Mouse (Mus musculus) kidney, postnatal 4 days (tissue): ENCODE measurements around the gene Fam120a.

ENCODE experiments used
- DNase-seq, 2 experiments: peaks; one replicate each; pipeline ENCODE4 v3.0.0; 2021; ENCODE audit warnings: mixed read lengths in 2 of 2

Fam120a gene

DNA sequence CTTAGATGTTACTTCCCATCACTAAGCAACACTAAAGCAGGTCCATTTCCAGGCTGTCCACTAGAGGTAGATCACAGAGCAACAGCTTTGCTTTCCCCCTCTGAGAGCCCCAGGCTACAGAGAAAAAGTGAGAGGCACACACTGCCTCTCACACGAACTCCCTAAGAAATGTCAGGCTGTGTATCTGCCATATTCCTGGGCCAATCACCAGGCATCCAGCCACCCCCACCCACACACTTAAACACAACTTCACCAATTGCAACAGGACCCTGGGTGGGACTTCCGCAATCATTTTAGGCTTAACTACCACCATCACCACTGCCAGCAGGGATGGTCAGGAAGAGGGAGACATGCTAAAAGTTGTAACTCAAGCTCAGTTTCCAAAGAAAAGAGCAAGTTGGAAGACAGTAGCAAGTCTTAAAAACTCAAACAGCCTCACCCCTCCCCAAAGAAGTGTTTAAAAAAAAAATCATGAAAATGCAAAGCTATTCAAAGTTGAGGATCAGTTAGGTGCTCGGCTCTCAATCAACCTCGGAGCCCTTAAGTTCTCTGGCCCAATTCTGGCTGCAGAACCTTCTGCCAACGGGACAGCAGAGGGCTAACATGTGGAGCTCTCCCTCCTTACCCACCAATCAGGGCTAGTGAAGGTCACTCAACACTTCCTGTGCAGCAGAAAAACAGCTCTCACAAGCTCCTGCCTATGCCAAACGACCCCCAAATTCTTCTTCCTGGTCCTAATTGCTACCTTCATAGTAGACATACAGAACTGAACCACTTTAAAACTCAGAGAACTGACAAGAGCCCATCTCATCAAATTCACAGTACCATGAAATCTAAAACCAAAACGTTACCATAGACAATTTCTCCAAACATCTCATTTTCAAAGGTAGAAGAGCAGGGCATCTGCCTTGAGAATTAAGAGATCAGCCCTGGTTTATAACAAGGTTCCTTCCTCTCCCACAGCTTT, 2.0 kb downstream of the Fam120a start:
- peak; percentile 75 to 84 for DNase-seq

DNA sequence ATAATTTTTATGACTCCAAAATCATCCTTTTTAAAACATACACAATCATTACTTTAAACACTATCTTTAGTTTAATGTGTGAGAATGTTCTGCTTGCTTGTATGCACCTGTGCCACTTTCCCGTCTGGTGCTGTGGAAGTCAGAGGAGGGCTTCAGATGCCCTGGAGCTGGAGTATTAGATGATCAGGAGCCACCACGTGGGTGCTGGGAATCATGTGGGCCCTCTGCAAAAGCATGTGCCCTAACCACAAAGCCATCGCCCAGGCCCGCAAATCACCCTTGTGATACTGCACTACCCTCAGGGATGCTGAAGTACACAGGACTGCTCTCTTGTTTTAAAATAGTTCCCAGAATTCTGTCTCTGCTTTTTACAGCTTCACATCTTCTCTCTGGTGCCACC, 3.0 kb downstream of the Fam120a start:
- no peak for DNase-seq

DNA sequence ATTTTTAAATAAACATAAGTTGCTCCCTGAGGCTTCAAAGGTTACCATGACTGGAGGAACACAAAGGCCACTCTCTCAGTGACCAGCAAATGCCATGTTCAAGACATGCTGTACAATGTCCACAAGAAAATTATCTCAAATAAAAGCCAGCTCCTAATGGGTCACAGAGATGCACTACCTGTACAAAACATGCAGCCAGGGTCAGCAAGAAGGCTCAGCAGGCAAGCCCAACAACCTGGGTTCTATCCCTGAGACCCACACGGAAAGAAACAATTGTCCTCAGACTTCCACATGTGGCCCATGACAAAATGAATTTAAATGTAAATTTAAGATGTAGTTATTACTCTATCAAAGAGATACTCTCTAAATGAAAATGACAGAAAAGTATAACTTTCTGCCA, 4.7 kb downstream of the Fam120a start:
- no peak for DNase-seq

DNA sequence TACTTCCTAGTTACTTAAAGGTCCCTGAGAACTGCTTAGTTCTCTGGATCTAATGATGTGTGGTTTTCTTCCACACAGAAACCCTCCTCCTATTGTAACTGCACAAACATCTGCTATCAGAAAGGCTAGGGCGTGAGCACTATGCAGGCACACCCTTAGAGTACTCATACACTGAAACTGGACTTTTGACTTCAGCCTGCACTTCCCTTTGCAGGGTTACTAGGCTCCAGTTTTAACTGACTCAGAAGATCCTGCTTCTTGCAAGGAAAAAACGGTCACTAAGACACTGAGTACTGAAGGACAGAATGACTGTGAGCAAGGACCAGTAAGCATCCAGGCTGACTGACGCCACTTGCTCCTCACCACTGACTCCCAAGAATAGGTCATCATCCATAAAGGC, 5.3 kb downstream of the Fam120a start:
- no peak for DNase-seq

DNA sequence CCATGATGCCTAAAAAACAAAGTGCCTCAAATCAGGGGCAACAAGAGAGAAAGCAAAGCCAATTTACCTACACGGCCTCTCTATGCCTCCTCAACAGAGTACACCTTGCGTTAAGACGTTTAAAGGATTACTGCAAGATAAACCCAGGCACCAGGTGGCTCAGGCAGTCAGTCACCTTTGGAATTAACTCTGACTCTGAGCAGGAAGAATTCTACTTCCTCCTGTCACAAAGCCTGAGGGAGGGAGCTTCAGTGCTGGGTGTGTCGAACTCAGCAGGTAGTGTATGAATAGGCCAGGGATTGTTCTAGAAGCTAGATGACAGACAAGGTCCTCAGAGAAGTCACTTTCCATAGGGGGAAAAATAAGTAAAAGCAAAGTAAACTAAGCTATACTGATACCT, 9.2 kb downstream of the Fam120a start:
- DNase-seq: no peak

DNA sequence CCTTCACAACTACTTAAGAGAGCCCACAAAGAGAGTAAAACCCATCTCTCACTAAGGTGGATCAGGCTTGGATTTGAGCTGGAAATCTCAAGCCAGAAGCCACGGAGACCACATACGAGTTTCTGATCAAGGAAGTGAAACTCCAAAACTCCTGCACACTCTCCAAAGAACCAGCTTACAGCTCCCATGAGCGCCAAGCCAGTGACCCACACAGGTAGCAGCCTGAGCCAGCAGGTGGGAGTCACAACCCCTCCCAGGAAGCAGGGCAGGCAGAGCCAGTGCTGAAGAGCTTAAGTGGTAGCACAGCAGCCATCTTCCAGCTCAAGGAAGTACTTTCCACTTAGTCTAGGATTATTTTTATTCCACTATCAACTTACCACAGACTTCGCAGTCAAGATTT, 13.0 kb downstream of the Fam120a start:
- no peak for DNase-seq

DNA sequence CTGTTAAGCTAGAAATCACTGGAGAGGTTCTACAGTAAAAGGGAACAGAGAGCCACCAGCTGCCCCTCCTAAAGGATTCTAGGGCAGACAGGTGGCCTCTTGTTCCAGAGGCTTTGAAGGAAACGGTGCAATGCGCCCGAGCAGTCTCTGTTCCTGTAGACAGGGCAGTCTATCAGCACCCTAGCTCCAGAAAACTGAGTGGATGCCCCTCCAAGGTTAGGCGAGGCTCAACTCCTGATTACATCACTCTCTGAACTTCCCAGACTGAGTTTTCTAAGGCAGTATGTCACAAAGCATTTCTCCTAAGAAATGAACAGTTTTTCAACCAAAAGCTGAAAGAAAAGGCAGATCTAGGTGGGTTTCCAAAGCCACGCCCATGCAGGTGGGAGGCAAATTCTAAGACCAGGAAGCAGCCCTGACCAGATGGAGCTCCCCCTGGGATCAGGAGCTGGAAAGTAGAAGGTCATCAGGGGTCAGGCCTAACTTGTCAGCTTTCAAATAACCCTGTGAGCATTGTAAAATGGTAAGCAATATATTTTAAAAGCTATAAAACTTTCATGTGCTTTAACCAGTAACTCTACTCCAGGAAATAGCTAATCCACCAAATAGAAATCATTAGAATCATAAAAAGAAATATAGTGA, 17.1 kb downstream of the Fam120a start:
- DNase-seq: no peak

DNA sequence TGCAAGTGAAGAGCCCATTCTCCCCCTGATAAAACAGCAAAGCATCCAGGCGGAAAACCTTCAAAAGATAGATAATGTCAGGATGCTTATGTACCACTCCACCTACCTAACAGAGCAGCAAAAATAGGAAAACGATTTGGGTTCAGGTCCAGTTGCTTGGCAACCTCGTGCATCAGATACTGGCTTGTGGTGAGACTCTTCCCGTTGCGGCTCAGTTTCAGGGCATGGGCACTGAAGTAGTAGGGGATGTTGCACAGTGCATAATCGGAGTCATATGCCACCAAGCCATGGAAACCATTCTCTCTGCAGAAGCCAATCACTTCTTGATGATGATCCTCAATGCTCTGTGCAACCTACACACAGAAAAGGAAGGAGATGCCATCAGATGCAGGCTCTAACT, 18.9 kb downstream of the Fam120a start:
- DNase-seq: no peak

DNA sequence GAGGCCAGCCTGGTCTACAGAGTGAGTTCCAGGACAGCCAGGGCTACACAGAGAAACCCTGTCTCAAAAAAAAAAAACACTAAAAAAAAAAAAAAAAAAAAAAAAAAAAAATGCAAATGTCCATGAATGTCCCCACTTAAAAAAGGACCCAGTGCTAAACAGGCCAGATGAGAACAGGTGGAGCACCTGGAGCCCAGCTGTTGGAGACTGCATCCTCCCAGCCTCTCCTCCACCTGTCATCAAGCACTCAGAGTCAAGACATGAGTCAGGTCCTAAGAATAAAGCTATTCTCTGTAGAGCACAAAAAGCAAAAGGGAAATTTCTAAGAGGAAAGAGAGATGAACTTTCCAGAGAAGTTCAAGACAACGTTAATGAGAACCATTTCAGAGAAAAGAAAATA, 23.2 kb downstream of the Fam120a start:
- no peak for DNase-seq

DNA sequence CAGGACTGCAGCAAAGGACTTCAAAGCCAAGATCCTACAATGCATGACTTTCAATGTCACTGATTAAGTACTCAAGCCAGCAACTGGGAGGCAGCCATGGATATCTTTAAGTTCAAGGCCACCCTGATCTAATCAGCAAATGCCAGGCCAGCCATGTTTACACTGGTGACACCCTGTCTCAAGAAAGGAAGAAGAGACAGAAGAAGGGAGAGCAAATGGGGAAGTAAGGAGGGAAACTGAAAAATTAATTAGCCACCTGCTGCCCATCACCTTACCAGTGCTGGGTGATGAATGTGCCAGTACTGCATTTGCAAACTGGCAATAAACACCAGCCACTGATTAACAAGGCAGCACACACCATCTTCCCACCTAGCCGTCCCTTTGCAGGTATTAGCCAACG, 25.3 kb downstream of the Fam120a start:
- DNase-seq: no peak

DNA sequence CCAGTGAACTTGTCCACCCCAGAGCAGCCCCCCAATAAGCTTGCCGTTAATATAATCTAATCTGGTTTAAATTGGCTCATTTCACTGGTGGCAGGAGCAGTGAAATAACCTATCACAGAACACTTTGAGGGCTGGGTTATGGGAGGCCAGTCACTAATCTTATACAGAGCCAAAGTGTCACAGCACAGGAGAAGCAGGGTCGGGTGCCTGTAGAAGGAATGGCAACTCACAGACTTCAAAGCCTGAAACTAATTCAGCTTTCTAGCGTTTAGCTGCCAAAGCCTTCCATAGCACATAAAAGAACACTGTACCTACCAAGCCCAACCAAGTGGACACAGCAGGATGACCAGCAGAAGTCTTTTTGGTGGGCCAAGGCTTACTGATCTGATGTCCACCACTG, 26.0 kb downstream of the Fam120a start:
- DNase-seq: no peak

DNA sequence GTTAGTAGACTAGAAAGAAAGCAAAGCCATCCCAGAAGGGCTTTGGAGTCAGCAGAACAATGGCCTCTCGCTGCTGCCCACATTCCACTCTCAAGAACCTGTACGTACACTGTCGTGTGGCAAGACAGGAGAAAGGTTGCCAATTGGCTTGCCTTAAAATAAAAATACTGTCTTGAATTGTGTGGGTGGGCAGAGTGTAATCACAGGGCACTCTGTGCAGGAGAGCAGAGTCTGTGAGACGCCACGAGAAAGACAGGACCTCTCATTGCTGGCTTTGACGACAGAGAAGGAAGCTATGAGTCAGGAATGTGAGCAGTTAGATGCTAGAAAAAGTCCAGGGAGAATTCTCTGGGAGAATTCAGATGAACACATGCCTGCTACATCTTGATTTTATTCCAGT, 33.2 kb downstream of the Fam120a start:
- DNase-seq: no peak

DNA sequence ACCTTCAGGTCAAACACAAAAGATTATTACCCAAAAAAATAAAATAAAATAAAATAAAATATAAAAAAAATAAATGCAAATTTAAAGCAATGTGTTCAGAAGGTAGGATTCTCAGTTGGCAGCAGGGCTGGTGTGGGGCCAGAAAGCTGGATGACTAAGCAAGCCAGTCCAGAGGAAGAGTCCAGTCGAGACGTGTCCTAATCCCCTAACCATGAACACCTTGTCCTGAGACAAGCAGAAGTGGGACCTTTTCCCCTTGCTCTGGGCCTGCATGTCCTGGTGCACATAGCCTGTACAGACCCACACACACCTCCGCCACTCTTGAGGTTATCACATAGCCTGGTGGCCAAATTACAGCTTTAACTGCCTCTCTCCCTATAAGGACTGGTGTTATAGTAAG, 35.1 kb downstream of the Fam120a start:
- DNase-seq: no peak

DNA sequence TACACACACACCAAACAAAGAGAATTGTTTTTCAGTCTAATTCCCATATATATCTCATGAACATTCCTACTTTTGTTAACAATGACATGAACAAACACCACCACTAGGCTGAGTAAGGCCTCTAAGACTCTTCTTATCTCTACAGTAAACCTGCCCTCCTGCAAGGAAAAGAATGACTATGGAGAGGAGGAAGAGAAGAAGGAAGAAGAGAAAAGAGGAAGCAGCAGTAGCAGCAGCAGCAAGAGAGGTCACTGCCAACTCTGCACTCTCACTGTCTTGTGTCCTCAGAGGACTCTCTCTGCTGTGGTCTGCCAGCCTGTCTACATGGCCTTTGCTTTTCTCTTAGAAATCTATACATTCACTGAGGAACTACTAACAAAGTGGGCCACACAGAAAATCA, 36.1 kb downstream of the Fam120a start:
- no peak for DNase-seq

DNA sequence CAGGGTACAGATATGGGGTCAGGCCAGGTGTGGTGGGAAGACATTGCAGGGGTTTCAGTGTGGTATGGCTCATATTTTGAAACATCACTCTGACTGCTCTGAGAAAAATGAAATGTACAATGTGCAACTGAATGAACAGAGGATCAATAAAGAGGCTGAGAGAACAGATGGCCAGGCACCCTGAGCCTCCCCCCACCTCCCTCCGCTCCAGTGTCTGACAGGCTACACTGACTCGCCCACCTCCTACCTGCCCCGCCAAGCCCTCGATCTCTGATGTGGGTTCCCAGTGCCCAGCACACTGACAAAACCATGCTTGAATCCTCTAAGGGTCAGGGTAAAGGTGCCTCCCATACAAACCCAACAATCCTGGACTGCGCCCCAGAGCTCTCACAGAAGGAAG, 36.6 kb downstream of the Fam120a start:
- DNase-seq: no peak

DNA sequence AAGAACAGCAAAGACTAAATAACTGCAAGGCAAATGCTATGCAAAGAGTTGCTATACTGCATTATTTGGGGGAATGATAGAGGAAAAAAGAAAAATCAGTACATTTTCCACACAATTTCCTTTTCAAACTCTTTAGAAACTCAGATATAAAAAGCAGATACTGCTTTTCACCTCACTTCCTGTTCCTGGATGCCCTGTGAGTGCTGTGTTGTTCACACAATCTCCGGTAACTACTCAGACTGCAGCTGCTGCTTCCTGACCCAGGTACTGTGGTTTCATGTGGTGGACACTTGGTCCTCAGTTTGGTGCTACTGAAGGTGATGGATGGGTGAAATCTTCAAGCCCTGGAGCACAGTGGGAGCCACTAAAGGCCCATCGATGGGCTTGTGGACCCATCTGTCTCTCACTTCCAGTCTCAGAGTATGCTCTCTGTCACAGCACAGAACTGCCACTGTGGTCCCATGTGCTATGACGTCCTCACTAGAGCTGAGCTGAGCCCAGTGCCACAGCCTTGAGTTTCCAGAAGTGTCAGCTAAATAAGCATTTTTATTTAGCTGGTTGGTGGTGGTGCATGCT, 38.2 kb downstream of the Fam120a start:
- no peak for DNase-seq

DNA sequence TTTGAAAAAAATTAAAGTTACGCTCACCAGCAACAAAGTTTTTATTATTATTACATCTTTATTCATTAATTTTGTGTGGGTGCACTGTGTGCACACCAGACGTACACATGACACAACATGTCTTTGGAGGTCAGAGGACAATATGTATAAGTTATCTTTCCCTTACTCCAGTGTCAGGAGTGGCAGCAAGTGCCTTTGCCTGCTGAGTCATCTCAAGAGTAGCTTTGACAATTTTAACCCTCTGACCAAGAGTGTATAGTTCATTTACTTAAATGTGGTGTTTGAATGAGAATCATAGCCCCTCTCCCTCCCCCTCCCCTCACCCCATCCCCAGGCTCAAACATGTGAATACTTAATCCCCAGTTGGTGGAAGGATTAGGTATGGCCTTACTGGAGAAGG, 40.2 kb downstream of the Fam120a start:
- DNase-seq: no peak

DNA sequence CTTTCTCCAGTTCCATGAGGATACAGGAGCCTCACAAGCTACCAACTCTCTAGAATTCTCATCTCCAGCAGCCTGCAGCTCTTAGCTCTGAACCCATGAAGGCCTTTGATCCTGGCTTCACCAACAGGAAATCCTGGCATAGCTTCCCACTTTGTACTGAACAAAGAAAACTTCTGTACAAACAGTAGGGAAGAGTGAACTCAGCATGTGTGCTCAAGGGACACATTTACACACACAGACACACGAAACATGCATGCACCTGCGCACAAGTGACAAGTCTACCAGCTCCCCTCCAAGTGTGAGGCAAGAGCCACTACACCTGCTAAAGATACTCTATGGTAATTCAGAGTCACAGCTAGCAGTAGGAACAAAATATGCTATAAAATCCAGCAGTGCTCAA, 45.1 kb downstream of the Fam120a start:
- DNase-seq: no peak

DNA sequence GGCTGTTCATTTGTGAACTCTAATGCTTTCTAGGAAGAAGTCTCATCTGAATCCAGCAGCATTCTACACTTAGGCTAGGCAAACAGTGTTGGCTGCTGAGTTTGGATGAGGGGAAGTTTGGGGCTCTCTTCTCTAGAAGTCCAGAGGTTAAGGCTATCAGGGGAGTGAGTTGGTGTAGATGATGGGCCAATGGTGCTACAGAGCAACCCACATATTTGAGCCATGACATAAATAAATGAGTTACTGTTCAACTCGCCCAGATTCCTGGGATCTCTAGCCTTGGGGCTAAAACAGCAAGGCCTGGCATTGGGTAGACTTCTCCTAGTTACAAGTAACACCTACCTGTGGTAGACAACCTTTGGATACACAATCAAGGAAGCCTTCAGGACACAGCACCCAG, 46.6 kb downstream of the Fam120a start:
- DNase-seq: no peak

DNA sequence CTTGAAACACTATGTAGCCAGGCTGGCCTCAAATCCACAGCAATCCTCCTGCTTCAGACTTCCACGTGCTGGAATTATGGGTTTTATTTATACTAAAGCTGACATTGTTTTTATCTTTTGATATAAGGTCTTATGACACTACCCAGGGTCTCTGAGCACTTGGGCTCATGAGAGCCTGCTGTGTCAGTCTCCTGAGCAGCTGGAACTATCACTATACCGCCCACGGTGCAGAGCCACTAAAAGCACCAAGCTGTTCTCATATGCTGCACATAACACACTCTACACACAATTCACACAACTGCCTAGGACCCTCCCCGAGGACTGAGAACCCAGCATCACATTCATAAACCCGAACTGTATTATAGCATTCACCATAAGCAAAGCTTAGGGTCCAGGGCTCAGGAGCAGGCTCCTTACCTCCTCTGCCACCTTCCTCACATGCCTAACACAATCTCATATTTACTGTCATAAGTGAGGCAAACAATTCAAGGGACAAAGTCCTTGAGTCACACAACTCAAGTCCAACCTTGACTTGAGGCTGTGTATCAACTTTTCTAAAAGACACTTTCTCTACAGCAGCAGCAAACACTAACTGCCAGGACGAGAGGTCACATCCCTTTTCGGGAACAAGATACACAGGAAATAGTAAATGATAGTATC, 47.9 kb downstream of the Fam120a start:
- DNase-seq: no peak

DNA sequence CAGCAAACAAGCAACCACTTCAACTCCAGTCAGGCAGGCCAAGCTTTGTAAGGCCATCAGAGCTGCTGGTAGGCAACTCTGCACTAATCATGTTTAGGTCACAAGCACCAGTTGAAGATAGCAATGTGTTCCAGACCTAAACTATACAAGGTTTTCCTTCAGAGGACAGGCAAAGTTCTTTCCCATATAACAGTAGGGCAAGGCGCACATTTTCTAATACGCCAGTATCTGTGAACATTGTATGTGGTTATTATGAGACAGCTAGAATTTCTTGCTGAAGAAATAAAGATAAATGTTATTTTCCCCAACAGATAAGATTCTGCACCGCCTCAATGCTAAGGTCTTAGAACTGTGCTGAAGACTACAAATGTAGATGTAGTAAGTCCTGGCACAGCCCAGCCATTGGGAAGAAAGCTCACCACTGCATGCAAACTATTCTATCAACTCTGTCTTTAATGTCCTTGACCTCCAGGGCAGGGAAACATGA, 50.7 kb downstream of the Fam120a start:
- no peak for DNase-seq

DNA sequence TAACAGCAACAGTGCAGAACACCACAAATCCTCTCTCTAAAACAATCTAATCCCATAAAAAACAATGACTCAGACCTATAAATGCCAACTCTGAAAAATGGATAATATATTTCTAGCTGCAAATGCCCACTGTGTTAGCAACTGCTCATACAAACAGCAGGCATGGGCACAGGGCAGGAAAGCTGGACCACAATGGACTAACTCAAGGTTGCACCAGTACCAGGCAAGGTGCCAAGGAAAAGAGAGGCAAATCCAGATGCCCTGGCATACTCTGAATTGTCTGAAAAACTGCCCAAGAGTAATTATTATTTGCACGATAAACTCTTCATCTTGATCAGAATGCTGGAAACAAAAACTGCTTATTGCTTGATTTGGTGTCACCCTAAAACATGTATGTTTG, 54.1 kb downstream of the Fam120a start:
- DNase-seq: no peak

DNA sequence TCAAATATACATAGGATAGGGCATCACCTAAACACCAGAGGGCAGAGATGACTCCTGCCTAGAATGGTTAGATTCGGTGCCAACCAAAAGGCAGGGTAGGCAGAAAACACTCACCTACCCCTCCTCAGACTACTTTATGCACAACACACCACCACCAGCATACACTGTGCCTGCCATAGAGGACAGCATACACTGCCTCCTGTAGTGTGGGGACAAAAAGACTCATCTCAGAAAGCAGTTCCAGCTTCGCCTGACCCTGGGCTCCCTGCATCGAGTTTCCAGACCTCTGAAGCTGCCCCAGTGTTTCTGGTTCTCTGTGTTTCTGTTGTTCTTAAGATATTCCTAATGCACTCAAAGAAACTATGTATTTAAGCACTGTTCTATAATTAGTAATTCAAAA, 54.7 kb downstream of the Fam120a start:
- no peak for DNase-seq
